Mouse (Mus musculus) left cerebral cortex, postnatal 25 days (tissue): ENCODE results near the gene Wnt5b. TPM values are rescaled to one million over a fixed set of nuclear protein-coding genes. Genes with fewer than 3 reads are reported as not detected.
"Not testable (repeated sequence)": the region's sequence is repeated elsewhere in the genome, so short reads cannot be mapped to it uniquely, and the experiment has no call there.

Experiments used
- DNase-seq, 2 experiments: peaks; one replicate each; pipeline ENCODE4 v3.0.0; 2022; ENCODE audit warnings: low spot score in 2 of 2, mixed read lengths in 1 of 2
- intact Hi-C: fragments of 180-260 bp; cut with DNase I; formaldehyde crosslinking; loops from one replicate; pipeline ENCODE4 v1.15.1; 2025
- total RNA-seq, 2 experiments: library from RNA; stranded (reverse); gene quantifications; 2 replicates each; pipeline ENCODE4 v1.2.3; 2021

Wnt5b gene
- total RNA-seq, 2 experiments from 2014 or later: 1.6 to 1.9 TPM

GRCm38 (mm10) chr6:119489765-119490164, 54.4 kb downstream of the Wnt5b start:
- peak in 1 of 2 experiments; percentile 31 for DNase-seq
- intact Hi-C loops: loop anchor here (5.0 kb wide), 3 partner anchors 218 to 433 kb away; no protein-coding TSS in a partner anchor

GRCm38 (mm10) chr6:119487619-119488018, 56.5 kb downstream of the Wnt5b start:
- no peak for DNase-seq

GRCm38 (mm10) chr6:119487085-119487458, 57.1 kb downstream of the Wnt5b start:
- DNase-seq: no peak
- intact Hi-C loops: loop anchor here (5.0 kb wide), 2 partner anchors 305 to 435 kb away; no protein-coding TSS in a partner anchor

More at GRCm38 (mm10) chr6:119487619-119488018, 56.5 kb downstream of the Wnt5b start:
- intact Hi-C loops: loop anchor here (5.0 kb wide), 2 partner anchors 305 to 435 kb away; no protein-coding TSS in a partner anchor

GRCm38 (mm10) chr6:119486381-119487084, 57.6 kb downstream of the Wnt5b start:
- no peak for DNase-seq
- intact Hi-C loops: loop anchor here (5.0 kb wide), 2 partner anchors 306 to 436 kb away; no protein-coding TSS in a partner anchor

GRCm38 (mm10) chr6:119485486-119485885, 58.7 kb downstream of the Wnt5b start:
- intact Hi-C loops: loop anchor here (5.0 kb wide), 2 partner anchors 307 to 437 kb away; no protein-coding TSS in a partner anchor
- no peak for DNase-seq

- DNase-seq: peak; percentile 46 to 50
- intact Hi-C loops: loop anchor here (5.0 kb wide), 3 partner anchors 364 to 714 kb away; partner anchors contain the start of genes Erc1 and Wnk1
Observed at GRCm38 (mm10) chr6:119482958-119483600, 61.1 kb downstream of the Wnt5b start.

GRCm38 (mm10) chr6:119481741-119482390, 62.3 kb downstream of the Wnt5b start:
- intact Hi-C loops: loop anchor here (2.0 to 5.0 kb wide), 4 partner anchors 29 to 715 kb away; partner anchors contain the start of genes Erc1 and Wnk1
- not testable (repeated sequence) for DNase-seq

GRCm38 (mm10) chr6:119480706-119481331, 63.3 kb downstream of the Wnt5b start:
- intact Hi-C loops: loop anchor here (2.0 to 5.0 kb wide), 4 partner anchors 28 to 716 kb away; partner anchors contain the start of genes Erc1 and Wnk1
- DNase-seq: peak in 1 of 2 experiments; percentile 37

GRCm38 (mm10) chr6:119479876-119480705, 64.1 kb downstream of the Wnt5b start:
- peak; percentile 53 to 59 for DNase-seq
- intact Hi-C loops: loop anchor here (2.0 to 5.0 kb wide), 4 partner anchors 27 to 717 kb away; partner anchors contain the start of genes Erc1 and Wnk1

- no peak for DNase-seq
- intact Hi-C loops: no loop called here
Observed at GRCm38 (mm10) chr6:119479343-119479875, 64.7 kb downstream of the Wnt5b start, which contains the start of gene Fbxl14. Gene Fbxl14 (plus strand): TSS chr6:119479668.

GRCm38 (mm10) chr6:119478560-119479342, 65.4 kb downstream of the Wnt5b start:
- intact Hi-C loops: no loop called here
- peak; percentile 88 to 91 for DNase-seq

GRCm38 (mm10) chr6:119477686-119478310, 66.3 kb downstream of the Wnt5b start:
- intact Hi-C loops: no loop called here
- no peak for DNase-seq

- intact Hi-C loops: no loop called here
- no peak for DNase-seq
Observed at GRCm38 (mm10) chr6:119475988-119476387, 68.2 kb downstream of the Wnt5b start.

- DNase-seq: no peak
- intact Hi-C loops: no loop called here
Observed at GRCm38 (mm10) chr6:119473992-119474391, 70.2 kb downstream of the Wnt5b start.

- no peak for DNase-seq
- intact Hi-C loops: no loop called here
Observed at GRCm38 (mm10) chr6:119473446-119473845, 70.7 kb downstream of the Wnt5b start.

GRCm38 (mm10) chr6:119472705-119473104, 71.4 kb downstream of the Wnt5b start:
- no peak for DNase-seq
- intact Hi-C loops: no loop called here

- no peak for DNase-seq
- intact Hi-C loops: no loop called here
Observed at GRCm38 (mm10) chr6:119472135-119472534, 72.0 kb downstream of the Wnt5b start.
